Mouse (Mus musculus) adrenal gland, adult 18-20 months (tissue): ENCODE data around the gene 6430628N08Rik. TPM values are rescaled to one million over a fixed set of nuclear protein-coding genes. Genes with fewer than 3 reads are reported as not detected.

Source experiments
- DNase-seq, 2 experiments: peaks; one replicate each; pipeline ENCODE4 v3.0.0; 2021 to 2022; ENCODE audit warnings: low spot score in 2 of 2
- total RNA-seq, 2 experiments: library from RNA; stranded (reverse); gene quantifications; 1 replicate in 1 of 2; 2 replicates in 1 of 2; pipeline ENCODE4 v1.2.3; 2021

Gene 6430628N08Rik
- total RNA-seq, 2 experiments from 2014 or later, result not detected

DNA sequence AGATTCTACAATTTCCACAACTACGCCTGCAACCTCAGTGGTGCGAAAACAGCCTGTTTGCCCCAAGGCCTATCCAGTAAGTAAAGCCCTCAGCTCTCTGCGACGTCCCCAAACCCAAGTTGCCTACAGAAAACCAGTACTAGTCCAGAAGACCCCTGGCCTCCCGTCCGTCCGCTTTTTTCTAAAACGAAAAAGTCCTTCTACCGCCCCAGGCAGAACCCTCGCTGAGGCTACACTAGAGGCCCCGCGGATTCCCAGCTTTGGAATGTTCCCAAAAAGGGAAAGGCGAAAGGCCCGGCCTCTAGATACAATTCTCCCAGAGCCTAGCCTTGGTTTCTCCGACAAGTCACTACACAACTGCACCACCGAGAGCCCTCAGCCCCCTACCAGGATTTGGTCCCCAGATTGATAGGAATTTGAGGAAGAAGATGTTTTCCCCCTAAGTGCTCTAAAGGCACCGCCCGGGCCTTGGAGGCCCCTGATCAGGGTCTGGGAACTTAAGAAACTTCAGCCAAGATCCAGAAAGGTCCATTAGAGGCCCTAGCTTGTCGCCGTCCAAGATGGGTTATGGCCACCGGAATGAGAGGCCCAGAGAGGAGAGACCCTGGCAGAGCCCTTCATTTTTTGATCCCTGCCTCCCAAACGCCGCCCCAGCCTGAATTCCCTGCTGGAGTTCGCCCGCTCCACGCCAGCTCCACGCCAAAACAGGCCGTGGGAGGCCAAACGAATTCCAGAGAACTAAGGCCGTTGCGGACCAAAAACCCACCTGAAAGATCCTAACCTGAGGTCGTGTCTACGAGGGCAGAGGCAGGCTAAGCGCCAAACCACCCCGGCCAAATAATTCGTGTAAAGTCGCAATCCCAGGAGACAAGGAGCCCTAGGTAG, 48.1 kb downstream of the 6430628N08Rik start:
- no peak for DNase-seq

DNA sequence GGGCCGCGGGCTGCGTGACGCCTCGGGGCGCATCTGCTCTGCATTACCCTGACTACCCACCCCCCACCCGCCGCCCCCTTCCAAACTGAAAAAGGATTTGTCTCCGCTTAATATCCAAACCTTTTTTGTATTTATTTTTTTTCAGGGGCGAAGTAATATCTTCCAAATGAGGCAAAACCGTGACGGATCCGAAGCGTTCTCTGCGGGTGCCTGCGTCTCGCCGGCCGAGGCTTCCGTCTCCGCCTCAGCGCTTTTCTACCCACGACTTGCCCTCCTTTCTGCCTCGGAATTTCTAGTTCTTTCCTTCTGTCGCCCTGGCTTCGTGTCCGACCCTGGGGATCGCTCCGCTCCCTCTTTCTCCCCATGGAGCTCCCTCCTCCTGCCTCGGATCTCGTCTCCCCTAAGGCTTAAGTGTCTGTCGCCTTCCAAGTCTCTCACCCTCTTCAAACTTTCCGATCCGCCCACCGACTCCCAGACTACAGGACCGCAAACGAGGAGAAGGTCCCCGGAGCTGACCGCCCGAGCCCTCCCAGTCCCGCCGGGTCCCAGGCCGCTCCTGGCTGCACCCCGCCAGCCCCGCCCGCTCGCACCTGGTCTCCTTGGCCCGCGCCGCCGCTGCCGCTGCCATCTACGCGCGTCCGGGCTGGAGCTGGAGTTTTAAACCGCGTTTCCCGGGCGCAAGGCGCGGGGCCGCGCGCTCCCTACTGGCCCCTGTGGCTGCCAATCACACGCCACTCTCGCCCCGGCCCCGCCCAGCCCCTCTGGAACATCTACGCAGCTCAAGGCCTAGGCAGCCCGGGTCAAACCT, 49.0 kb downstream of the 6430628N08Rik start, which contains the start of gene Dmbx1:
TSS of gene Dmbx1 (minus strand) at position 632 of the 808 bp plus-strand sequence.
- no peak for DNase-seq

DNA sequence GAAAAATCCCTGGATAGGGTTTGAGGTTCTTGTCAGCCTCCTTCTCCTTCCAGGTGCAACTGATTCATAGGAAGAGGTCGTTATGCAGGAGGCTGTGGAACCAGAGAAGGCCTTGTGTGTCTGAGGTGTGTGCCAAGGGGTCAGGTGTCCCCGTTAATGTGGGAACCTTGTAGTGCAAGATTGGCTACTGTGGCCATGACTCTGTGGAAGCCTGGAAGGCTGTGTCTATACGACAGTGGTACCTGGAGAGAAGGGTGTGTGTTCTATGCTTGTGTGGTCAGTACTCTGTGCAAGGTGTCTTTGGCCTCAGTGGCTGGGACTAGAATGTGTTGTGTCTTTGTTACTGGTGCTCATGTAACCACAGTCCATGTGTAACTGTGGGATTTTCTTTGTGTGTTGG, 50.2 kb downstream of the 6430628N08Rik start:
- no peak for DNase-seq

GRCm38 (mm10) chr4:115941242-115941820, 50.9 kb downstream of the 6430628N08Rik start:
- no peak for DNase-seq

- DNase-seq, result no peak
Measured at GRCm38 (mm10) chr4:115943669-115944314, 53.3 kb downstream of the 6430628N08Rik start.

Other genes with a start within 250 kb of the 6430628N08Rik start
- gene Cyp4b1, start 242.9 kb upstream of the 6430628N08Rik start, total RNA-seq, result 10 to 100 TPM; 28.9 to 33.3 TPM
- gene Efcab14, start 152.9 kb upstream of the 6430628N08Rik start, total RNA-seq, result 10 to 100 TPM; 77.2 to 91.0 TPM
- gene Tex38, start 109.6 kb upstream of the 6430628N08Rik start, total RNA-seq, result 1 to 10 TPM; 2.0 to 2.3 TPM
- 10 to 100 TPM; 45.2 to 51.9 TPM for gene Atpaf1, start 105.9 kb upstream of the 6430628N08Rik start, total RNA-seq
- gene Mob3c, start 62.6 kb upstream of the 6430628N08Rik start, total RNA-seq, result 10 to 100 TPM; 17.8 to 19.5 TPM
- 10 to 100 TPM; 30.2 to 37.4 TPM for gene Mknk1, start 51.5 kb upstream of the 6430628N08Rik start, total RNA-seq
- gene Kncn, start 6.3 kb upstream of the 6430628N08Rik start, total RNA-seq, result not detected
- gene Dmbx1, start 49.3 kb downstream of the 6430628N08Rik start, total RNA-seq, result not detected
- gene Faah, start 127.3 kb downstream of the 6430628N08Rik start, total RNA-seq, result 1 to 10 TPM; 4.0 to 4.5 TPM
- gene Nsun4, start 163.2 kb downstream of the 6430628N08Rik start, total RNA-seq, result 10 to 100 TPM; 28.3 to 29.9 TPM
- gene Uqcrh, start 184.4 kb downstream of the 6430628N08Rik start, total RNA-seq, result 100 to 1,000 TPM; 565 to 864 TPM
- 10 to 100 TPM; 73.7 to 81.7 TPM for gene Lrrc41, start 184.6 kb downstream of the 6430628N08Rik start, total RNA-seq
- under 1 TPM; 0.32 to 0.93 TPM for gene Rad54l, start 233.0 kb downstream of the 6430628N08Rik start, total RNA-seq
- 10 to 100 TPM; 57.0 to 65.1 TPM for gene Pomgnt1, start 233.2 kb downstream of the 6430628N08Rik start, total RNA-seq